Mouse (Mus musculus) ES-Bruce4 (cell line): ENCODE measurements around the gene Pomc.

Experiments used
- EP300 ChIP-seq: IDR thresholded peaks from 2 replicates; pipeline ENCODE4 v1.6.1; 2011; ENCODE audit warnings: low read depth, low read length; ENCODE audit not compliant: insufficient read depth
- POLR2A ChIP-seq: IDR thresholded peaks from one replicate; pipeline ENCODE4 v1.8.1; 2011; ENCODE audit warnings: low read length; ENCODE audit not compliant: insufficient read depth

- no peak for TF ChIP-seq POLR2A
- no peak for TF ChIP-seq EP300
These were observed 13.6 kb downstream of the Pomc start for GRCm38 (mm10) chr12:3968380-3968779.
